Mouse (Mus musculus): Measurements from ENCODE around the gene Zmynd8. TPM values are rescaled to one million over a fixed set of nuclear protein-coding genes. Genes with fewer than 3 reads are reported as not detected.

Gene Zmynd8
- total and polyA plus RNA-seq, 3 experiments: 30.3 to 89.2 (median 41.6) TPM

GRCm38 (mm10) chr2:165740982-165741381, 157.8 kb downstream of the Zmynd8 start:
- Histone ChIP-seq H3K4me3 (ENCODE audit: control insufficient read depth in 1 of 2, insufficient read depth in 1 of 2, low read depth in 2 of 2, low read length in 2 of 2) (no peak overlapping the region), H3K79me2 (ENCODE audit: control insufficient read depth, insufficient read depth, low read length, poor library complexity) (no peaks in the 10 kb centered on the region), H3K27me3 (ENCODE audit: control insufficient read depth in 1 of 2, insufficient read depth in 2 of 2, low read length in 2 of 2) (no peaks in the 10 kb centered on the region; a peak in 1 of 4 replicates), H3K36me3 (ENCODE audit: control insufficient read depth in 1 of 2, insufficient read depth in 2 of 2, low read length in 2 of 2) (no peaks in the 10 kb centered on the region), H3K27ac (ENCODE audit: control insufficient read depth, low read depth, low read length) (no peak overlapping the region), H3K9me3 (replicated peaks; ENCODE audit: insufficient read depth, low read length) (no peaks in the 10 kb centered on the region), H3K4me1 (ENCODE audit: control insufficient read depth in 1 of 2, insufficient read depth in 2 of 2, low read length in 2 of 2) (no peaks in the 10 kb centered on the region), H3K9ac (ENCODE audit: control insufficient read depth, low read depth, low read length, poor library complexity, severe bottlenecking) (no peak overlapping the region)
- no peak for DNase-seq (ENCODE audit: low read depth, low spot score)
- no peak for TF ChIP-seq HCFC1 (IDR thresholded peaks at IDR 0.05; ENCODE audit: low read depth, low read length)
- TF ChIP-seq UBTF (IDR thresholded peaks at IDR 0.05; ENCODE audit: borderline replicate concordance, insufficient read depth, low read depth, low read length): no peak

- Histone ChIP-seq H3K27me3 (ENCODE audit: control insufficient read depth in 1 of 2, insufficient read depth in 2 of 2, low read length in 2 of 2) (no peaks in the 10 kb centered on the region; a peak in 1 of 4 replicates), H3K27ac (ENCODE audit: control insufficient read depth, low read depth, low read length) (no peak overlapping the region), H3K36me3 (ENCODE audit: control insufficient read depth in 1 of 2, insufficient read depth in 2 of 2, low read length in 2 of 2) (no peaks in the 10 kb centered on the region), H3K79me2 (ENCODE audit: control insufficient read depth, insufficient read depth, low read length, poor library complexity) (no peaks in the 10 kb centered on the region), H3K9me3 (replicated peaks; ENCODE audit: insufficient read depth, low read length) (no peaks in the 10 kb centered on the region), H3K4me1 (ENCODE audit: control insufficient read depth in 1 of 2, insufficient read depth in 2 of 2, low read length in 2 of 2) (no peaks in the 10 kb centered on the region), H3K4me3 (ENCODE audit: control insufficient read depth in 1 of 2, insufficient read depth in 1 of 2, low read depth in 2 of 2, low read length in 2 of 2) (no peak overlapping the region), H3K9ac (ENCODE audit: control insufficient read depth, low read depth, low read length, poor library complexity, severe bottlenecking) (no peak overlapping the region)
- DNase-seq (ENCODE audit: low read depth, low spot score): no peak
- TF ChIP-seq NRF1 (IDR thresholded peaks at IDR 0.05; ENCODE audit: insufficient read depth, low read depth, low read length, poor library complexity, severe bottlenecking) (no peak), EP300 (IDR thresholded peaks at IDR 0.05; ENCODE audit: low read depth in 1 of 2, low read length in 2 of 2) (no peak), UBTF (IDR thresholded peaks at IDR 0.05; ENCODE audit: borderline replicate concordance, insufficient read depth, low read depth, low read length) (no peak), NELFE (IDR thresholded peaks at IDR 0.05; ENCODE audit: low read depth, low read length) (no peak), RCOR1 (IDR thresholded peaks at IDR 0.05; ENCODE audit: low read depth, low read length) (no peak), CHD1 (IDR thresholded peaks at IDR 0.05; ENCODE audit: low read depth, low read length) (no peak), ZNF384 (IDR thresholded peaks at IDR 0.05; ENCODE audit: low read depth, low read length) (no peak), POLR2AphosphoS5 (IDR thresholded peaks at IDR 0.05; ENCODE audit: borderline replicate concordance, low read depth, low read length) (no peak), CTCF (IDR thresholded peaks at IDR 0.05 in 2 of 3, conservative IDR thresholded peaks at IDR 0.05 in 1 of 3; ENCODE audit: control insufficient read depth in 1 of 3, insufficient read depth in 1 of 3, low read depth in 2 of 3, low read length in 3 of 3, poor library complexity in 1 of 3, severe bottlenecking in 1 of 3) (no peak), POLR2AphosphoS2 (IDR thresholded peaks at IDR 0.05; ENCODE audit: low read length) (no peak), TCF12 (IDR thresholded peaks at IDR 0.05; ENCODE audit: low read depth, low read length) (no peak), MYC (IDR thresholded peaks at IDR 0.05; ENCODE audit: low read depth, low read length) (no peak)
These were observed 158.4 kb downstream of the Zmynd8 start for GRCm38 (mm10) chr2:165740381-165740780.

DNA sequence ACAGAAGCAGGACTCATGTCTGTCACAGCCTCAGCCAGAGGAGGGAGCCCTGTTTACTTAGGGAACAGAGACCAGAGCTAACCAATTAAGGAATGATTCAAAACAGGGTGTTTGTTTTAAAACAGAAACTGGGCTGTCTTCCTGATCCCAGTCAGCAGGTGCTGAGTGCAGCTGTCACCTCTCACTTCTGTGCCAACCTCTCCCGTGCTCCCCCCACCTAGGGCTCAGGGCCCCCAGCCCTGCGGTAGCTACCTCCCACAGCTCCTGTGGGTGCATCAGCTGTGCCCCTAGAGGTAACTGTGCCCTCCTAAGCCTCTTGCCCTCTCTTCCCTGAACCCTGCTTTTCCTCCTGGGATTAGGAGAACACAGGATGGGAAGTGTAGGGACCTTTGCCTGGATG, 162.5 kb downstream of the Zmynd8 start:
- DNase-seq (ENCODE audit: low read depth, low spot score): no peak
- H3K4me3 ChIP-seq (ENCODE audit: control insufficient read depth in 1 of 2, insufficient read depth in 1 of 2, low read depth in 2 of 2, low read length in 2 of 2): no peak overlapping the region
- H3K9ac ChIP-seq (ENCODE audit: control insufficient read depth, low read depth, low read length, poor library complexity, severe bottlenecking): no peak overlapping the region
- no peaks in the 10 kb centered on the region; a peak in 1 of 4 replicates for H3K27me3 ChIP-seq (ENCODE audit: control insufficient read depth in 1 of 2, insufficient read depth in 2 of 2, low read length in 2 of 2)
- H3K36me3 ChIP-seq (ENCODE audit: control insufficient read depth in 1 of 2, insufficient read depth in 2 of 2, low read length in 2 of 2): no peaks in the 10 kb centered on the region
- H3K4me1 ChIP-seq (ENCODE audit: control insufficient read depth in 1 of 2, insufficient read depth in 2 of 2, low read length in 2 of 2): no peaks in the 10 kb centered on the region
- no peaks in the 10 kb centered on the region for H3K79me2 ChIP-seq (ENCODE audit: control insufficient read depth, insufficient read depth, low read length, poor library complexity)
- no peak overlapping the region for H3K27ac ChIP-seq (ENCODE audit: control insufficient read depth, low read depth, low read length)
- no peaks in the 10 kb centered on the region for H3K9me3 ChIP-seq (replicated peaks; ENCODE audit: insufficient read depth, low read length)
- TF ChIP-seq POLR2A (IDR thresholded peaks at IDR 0.05; ENCODE audit: control insufficient read depth in 1 of 2, insufficient read depth in 1 of 2, low read depth in 1 of 2, low read length in 2 of 2, poor library complexity in 1 of 2) (no peak), ELF1 (IDR thresholded peaks at IDR 0.05; ENCODE audit: low read depth, low read length) (no peak), RAD21 (IDR thresholded peaks at IDR 0.05; ENCODE audit: low read depth, low read length) (no peak), NRF1 (IDR thresholded peaks at IDR 0.05; ENCODE audit: insufficient read depth, low read depth, low read length, poor library complexity, severe bottlenecking) (no peak), SMC3 (IDR thresholded peaks at IDR 0.05; ENCODE audit: low read depth, low read length) (no peak), MYC (IDR thresholded peaks at IDR 0.05; ENCODE audit: low read depth, low read length) (no peak), MAX (IDR thresholded peaks at IDR 0.05; ENCODE audit: low read length) (no peak), CHD1 (IDR thresholded peaks at IDR 0.05; ENCODE audit: low read depth, low read length) (no peak), GATA1 (IDR thresholded peaks at IDR 0.05; ENCODE audit: low read depth, low read length) (no peak), MAFK (IDR thresholded peaks at IDR 0.05; ENCODE audit: borderline replicate concordance, low read depth, low read length) (no peak), GABPA (IDR thresholded peaks at IDR 0.05; ENCODE audit: low read depth, low read length) (no peak), USF1 (IDR thresholded peaks at IDR 0.05; ENCODE audit: low read depth, low read length) (no peak), NELFE (IDR thresholded peaks at IDR 0.05; ENCODE audit: low read depth, low read length) (no peak), ETS1 (IDR thresholded peaks at IDR 0.05; ENCODE audit: low read depth, low read length) (no peak), ZC3H11A (IDR thresholded peaks at IDR 0.05; ENCODE audit: low read depth, low read length) (no peak), ZMIZ1 (IDR thresholded peaks at IDR 0.05; ENCODE audit: low read depth, low read length) (no peak), EP300 (IDR thresholded peaks at IDR 0.05; ENCODE audit: low read depth in 1 of 2, low read length in 2 of 2) (no peak), SIN3A (IDR thresholded peaks at IDR 0.05; ENCODE audit: low read length) (no peak), TCF12 (IDR thresholded peaks at IDR 0.05; ENCODE audit: low read depth, low read length) (no peak)

Data from MEL (cell line).